Mouse (Mus musculus): Measurements from ENCODE around the gene Arfrp1.

The Arfrp1 gene

GRCm38 (mm10) chr2:181320103-181320499, 45.1 kb downstream of the Arfrp1 start:
- Histone ChIP-seq H3K27me3 (ENCODE audit: insufficient read depth, low read length) (peaks cover 5% of the 10 kb centered on the region), H3K4me1 (replicated peaks; ENCODE audit: low read depth, low read length) (peaks cover 61% of the 10 kb centered on the region), H3K9me3 (ENCODE audit: low read length) (no peaks in the 10 kb centered on the region), H3K36me3 (ENCODE audit: insufficient read depth, low read length) (peaks cover 46% of the 10 kb centered on the region), H3K4me3 (replicated peaks; ENCODE audit: low read length) (peak overlapping the region; percentile 88)
- TF ChIP-seq NANOG (IDR thresholded peaks at IDR 0.05; ENCODE audit: borderline replicate concordance, low read length) (no peak), CTCF (conservative IDR thresholded peaks at IDR 0.05; ENCODE audit: low read length) (no peak), POU5F1 (IDR thresholded peaks at IDR 0.05; ENCODE audit: borderline replicate concordance, low read length) (no peak)

DNA sequence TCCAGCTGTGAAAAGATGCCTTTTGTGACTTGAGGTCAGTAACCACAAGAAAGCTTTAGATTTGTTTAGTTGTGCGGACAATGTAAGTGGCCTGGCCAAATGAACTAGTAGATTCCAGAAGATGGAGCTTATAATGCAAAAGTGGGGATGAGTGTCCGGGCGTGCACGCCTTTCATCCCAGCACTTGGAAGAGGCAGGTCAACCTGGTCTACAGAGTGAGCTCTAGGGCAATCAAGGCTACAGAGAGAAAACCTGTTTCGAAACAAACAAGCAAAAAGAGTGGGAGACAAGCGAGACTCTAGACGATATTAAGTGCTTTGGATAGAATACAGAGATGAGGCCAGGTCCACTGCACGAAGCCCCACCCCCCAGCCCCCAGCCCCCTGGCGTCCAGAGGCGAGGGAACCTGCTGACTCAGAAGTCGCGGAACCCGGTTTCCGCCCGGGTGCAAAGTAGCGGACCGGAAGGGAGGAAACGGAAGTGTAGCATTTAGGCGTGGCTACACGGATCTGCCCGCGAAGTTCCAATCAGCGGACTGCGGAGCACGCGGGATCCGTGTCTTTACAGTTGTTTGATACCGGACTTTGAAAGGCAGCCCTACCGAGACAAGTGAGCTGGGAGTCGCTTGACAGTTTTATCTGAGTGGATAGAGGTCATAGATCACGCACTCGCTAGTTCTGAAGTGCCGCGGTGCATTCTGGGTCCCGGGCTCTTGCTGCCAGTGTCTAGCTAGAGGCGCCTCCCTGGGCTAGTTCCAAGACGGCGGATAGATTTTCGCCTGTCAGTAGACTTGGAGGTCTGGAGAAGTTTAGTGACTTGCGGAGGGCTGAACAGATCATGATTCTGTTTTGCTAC, 45.7 kb downstream of the Arfrp1 start, which contains the start of gene Rtel1:
TSS of gene Rtel1 (plus strand) at position 492 of the 855 bp plus-strand sequence.
- Histone ChIP-seq H3K4me1 (replicated peaks; ENCODE audit: low read depth, low read length) (peaks cover 61% of the 10 kb centered on the region), H3K4me3 (replicated peaks; ENCODE audit: low read length) (peak within 1 kb of the TSS; percentile 88), H3K9me3 (ENCODE audit: low read length) (no peaks in the 10 kb centered on the region), H3K36me3 (ENCODE audit: insufficient read depth, low read length) (peaks cover 40% of the 10 kb centered on the region), H3K27me3 (ENCODE audit: insufficient read depth, low read length) (peaks cover 9% of the 10 kb centered on the region)
- TF ChIP-seq POU5F1 (IDR thresholded peaks at IDR 0.05; ENCODE audit: borderline replicate concordance, low read length) (no peak), CTCF (conservative IDR thresholded peaks at IDR 0.05; ENCODE audit: low read length) (no peak), NANOG (IDR thresholded peaks at IDR 0.05; ENCODE audit: borderline replicate concordance, low read length) (no peak)

DNA sequence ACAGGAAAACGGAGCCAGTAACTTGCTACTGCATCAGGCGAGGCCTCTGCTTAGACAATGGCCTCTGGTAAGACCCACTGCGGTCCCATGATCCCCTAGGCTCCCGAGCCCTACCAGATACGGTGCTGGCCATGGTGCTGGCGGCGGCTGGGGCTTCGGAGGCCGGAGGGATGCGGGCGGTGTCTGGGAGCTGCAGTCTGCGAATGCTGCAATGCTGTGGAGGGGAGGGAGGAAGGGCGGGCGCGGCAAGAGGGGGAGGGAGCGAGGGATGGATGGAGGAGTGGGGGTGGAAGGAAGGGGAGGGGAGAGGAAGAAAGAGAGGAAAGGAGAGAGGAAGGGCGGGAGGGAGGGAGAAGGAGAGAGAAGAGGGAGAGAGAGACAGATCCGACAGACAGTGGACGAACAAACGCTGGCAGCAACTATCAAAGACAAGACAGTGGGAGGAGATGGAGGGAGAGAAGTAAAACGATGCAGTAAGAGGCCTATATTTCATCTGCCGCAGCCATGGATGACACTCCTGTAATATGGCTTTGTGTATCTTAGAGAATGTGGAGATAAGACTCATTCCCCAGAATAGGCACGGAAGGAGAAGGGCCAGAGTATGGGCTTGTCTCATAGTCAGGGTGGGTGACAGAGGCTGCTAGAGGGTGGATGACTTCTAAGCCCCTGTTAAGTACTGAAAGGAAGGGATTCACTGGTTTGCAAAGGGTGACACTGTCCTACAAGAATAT, 51.0 kb downstream of the Arfrp1 start, which contains the start of gene Stmn3:
TSS of gene Stmn3 (minus strand) at position 421 of the 731 bp plus-strand sequence.
- Histone ChIP-seq H3K27me3 (ENCODE audit: insufficient read depth, low read length) (peaks cover 10% of the 10 kb centered on the region), H3K36me3 (ENCODE audit: insufficient read depth, low read length) (no peaks in the 10 kb centered on the region), H3K4me3 (replicated peaks; ENCODE audit: low read length) (peak within 1 kb of the TSS; percentile 82), H3K9me3 (ENCODE audit: low read length) (no peaks in the 10 kb centered on the region), H3K4me1 (replicated peaks; ENCODE audit: low read depth, low read length) (peaks cover 45% of the 10 kb centered on the region)
- no peak for TF ChIP-seq CTCF (conservative IDR thresholded peaks at IDR 0.05; ENCODE audit: low read length)
- TF ChIP-seq NANOG (IDR thresholded peaks at IDR 0.05; ENCODE audit: borderline replicate concordance, low read length) = no peak
- no peak for TF ChIP-seq POU5F1 (IDR thresholded peaks at IDR 0.05; ENCODE audit: borderline replicate concordance, low read length)

- no peaks in the 10 kb centered on the region for H3K9me3 ChIP-seq (ENCODE audit: low read length)
- peaks cover 42% of the 10 kb centered on the region for H3K4me1 ChIP-seq (replicated peaks; ENCODE audit: low read depth, low read length)
- H3K36me3 ChIP-seq (ENCODE audit: insufficient read depth, low read length) = 0 out of 2 replicates have a peak, but pooled peaks cover 3% of the 10 kb centered on the region
- peaks cover 15% of the 10 kb centered on the region for H3K27me3 ChIP-seq (ENCODE audit: insufficient read depth, low read length)
- peak overlapping the region; percentile 82 for H3K4me3 ChIP-seq (replicated peaks; ENCODE audit: low read length)
- TF ChIP-seq CTCF (conservative IDR thresholded peaks at IDR 0.05; ENCODE audit: low read length) (no peak), NANOG (IDR thresholded peaks at IDR 0.05; ENCODE audit: borderline replicate concordance, low read length) (no peak), POU5F1 (IDR thresholded peaks at IDR 0.05; ENCODE audit: borderline replicate concordance, low read length) (no peak)
Measured at GRCm38 (mm10) chr2:181313344-181314079, 51.7 kb downstream of the Arfrp1 start.

DNA sequence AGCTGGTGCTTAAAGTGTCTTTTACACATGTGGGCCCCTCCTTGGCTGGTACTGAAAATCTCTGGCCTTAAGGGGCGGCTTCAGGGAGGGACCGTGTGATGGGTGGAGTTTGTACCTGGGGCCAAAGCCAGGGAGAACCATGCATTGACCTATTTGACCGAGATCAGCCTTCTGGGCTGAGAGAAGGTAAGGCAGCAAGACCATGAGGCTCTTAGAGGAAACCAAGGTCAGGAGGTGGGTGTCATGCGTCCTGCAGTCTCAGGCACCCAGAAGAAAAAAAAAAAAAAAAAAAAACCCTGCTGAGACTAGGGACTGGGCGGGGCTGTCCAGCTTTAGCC, 52.2 kb downstream of the Arfrp1 start:
- Histone ChIP-seq H3K27me3 (ENCODE audit: insufficient read depth, low read length) (peaks cover 20% of the 10 kb centered on the region), H3K36me3 (ENCODE audit: insufficient read depth, low read length) (0 out of 2 replicates have a peak, but pooled peaks cover 3% of the 10 kb centered on the region), H3K9me3 (ENCODE audit: low read length) (no peaks in the 10 kb centered on the region), H3K4me1 (replicated peaks; ENCODE audit: low read depth, low read length) (peaks cover 47% of the 10 kb centered on the region), H3K4me3 (replicated peaks; ENCODE audit: low read length) (peak overlapping the region; percentile 82)
- no peak for TF ChIP-seq POU5F1 (IDR thresholded peaks at IDR 0.05; ENCODE audit: borderline replicate concordance, low read length)
- no peak for TF ChIP-seq NANOG (IDR thresholded peaks at IDR 0.05; ENCODE audit: borderline replicate concordance, low read length)
- no peak for TF ChIP-seq CTCF (conservative IDR thresholded peaks at IDR 0.05; ENCODE audit: low read length)

- Histone ChIP-seq H3K9me3 (ENCODE audit: low read length) (no peaks in the 10 kb centered on the region), H3K4me3 (replicated peaks; ENCODE audit: low read length) (peak overlapping the region; percentile 82), H3K4me1 (replicated peaks; ENCODE audit: low read depth, low read length) (peaks cover 52% of the 10 kb centered on the region), H3K36me3 (ENCODE audit: insufficient read depth, low read length) (0 out of 2 replicates have a peak, but pooled peaks cover 3% of the 10 kb centered on the region), H3K27me3 (ENCODE audit: insufficient read depth, low read length) (peaks cover 21% of the 10 kb centered on the region)
- TF ChIP-seq NANOG (IDR thresholded peaks at IDR 0.05; ENCODE audit: borderline replicate concordance, low read length) = no peak
- TF ChIP-seq POU5F1 (IDR thresholded peaks at IDR 0.05; ENCODE audit: borderline replicate concordance, low read length) = no peak
- no peak for TF ChIP-seq CTCF (conservative IDR thresholded peaks at IDR 0.05; ENCODE audit: low read length)
Measured at GRCm38 (mm10) chr2:181312435-181312834, 52.8 kb downstream of the Arfrp1 start.

Data from E14TG2a.4 (cell line).